Mouse (Mus musculus) heart, adult 10 weeks (tissue): ENCODE results near the gene Ddo. TPM values are rescaled to one million over a fixed set of nuclear protein-coding genes. Genes with fewer than 3 reads are reported as not detected.

Experiments
- polyA plus RNA-seq: library from polyadenylated mRNA; stranded (reverse); fragments of 350-450 nt; fragmentation: Illumina TruSeq; extraction: RNeasy Lipid Tissue Mini Kit (QIAGEN cat#74804); gene quantifications from one replicate; pipeline ENCODE4 v1.2.3, GENCODE M21; 2014; ENCODE audit warnings: low read depth, low replicate concordance

Gene Ddo
- polyA plus RNA-seq, result 42.9 TPM

GRCm38 (mm10) chr10:40629656-40630311, at the start of gene Ddo:
Gene Ddo, plus strand, starts transcription at chr10:40630011.

DNA sequence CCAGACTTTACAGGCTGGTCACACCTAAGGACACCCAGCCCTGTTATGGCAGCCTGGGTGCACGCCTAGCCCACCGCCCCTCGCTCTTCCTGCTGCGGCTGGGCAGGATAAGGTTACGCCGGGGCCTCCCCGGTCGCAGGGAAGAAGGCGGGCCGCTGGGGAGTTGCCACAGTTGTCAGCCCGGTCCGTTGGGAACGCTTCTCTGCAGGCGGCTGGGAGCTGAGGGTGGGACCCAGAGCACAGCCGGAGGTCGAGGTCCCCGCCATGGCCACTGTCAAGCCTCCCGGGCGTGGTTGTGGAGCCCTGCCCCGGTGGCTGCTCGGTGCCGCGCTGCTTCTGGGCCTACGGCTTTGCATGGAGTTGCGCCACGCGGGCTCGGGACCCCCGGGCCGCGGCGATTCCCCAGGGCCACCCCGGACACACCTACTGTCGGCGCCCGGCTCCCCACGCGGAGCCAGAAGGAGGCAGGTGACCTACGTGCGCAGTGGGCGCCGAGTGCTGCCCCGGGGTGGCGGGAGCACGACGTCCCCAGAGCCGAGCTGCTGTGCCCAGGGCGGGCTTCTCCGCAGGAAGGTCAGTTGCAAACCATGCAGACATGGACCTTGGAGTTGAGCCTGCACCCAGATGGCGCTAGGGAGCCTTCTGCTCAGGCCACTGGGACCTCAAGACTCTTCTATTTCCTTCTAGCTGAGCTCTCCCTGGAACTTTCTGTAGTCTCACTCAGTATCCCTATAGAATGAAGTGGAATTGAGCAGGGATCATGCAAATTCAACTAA, 53.5 kb downstream of the Ddo start, which contains the start of gene Mettl24:
TSS of gene Mettl24 (plus strand) at position 191 of the 776 bp plus-strand sequence.

Other genes starting within 250 kb of the Ddo start
- not detected for gene Slc22a16, start 59.7 kb upstream of the Ddo start, polyA plus RNA-seq
- 0.89 TPM for gene Mettl24, start 53.3 kb downstream of the Ddo start, polyA plus RNA-seq